16 mouse cellular contexts compared by ENCODE assay signal in genomic region chr2:138820489-138820888, GRCm38 (mm10).
DNase-seq lines count a peak whose midpoint lies in the region; ATAC-seq lines count a peak whose summit lies in the region.
"Had no signal": no experiment of that assay in that cellular context is flagged by ENCODE, and none has a peak within 500 bp of the region (broad histone marks: within the 10 kb centered on the region; RNA-seq: fewer than 3 reads in every experiment).

No protein-coding gene starts in this region.

- no peaks in the 10 kb centered on the region for H3K36me3 ChIP-seq in limb, embryonic 10.5 days
- H3K36me3 ChIP-seq: embryonic facial prominence, embryonic 13.5 days; hindbrain, embryonic 15.5 days; limb, embryonic 13.5 days; lung, embryonic 15.5 days; midbrain, embryonic 12.5 days; stomach, embryonic 15.5 days had no signal

- H3K9me3 ChIP-seq in limb, embryonic 10.5 days (replicated peaks) = no peaks in the 10 kb centered on the region
- H3K9me3 ChIP-seq: embryonic facial prominence, embryonic 13.5 days; hindbrain, embryonic 15.5 days; limb, embryonic 13.5 days; lung, embryonic 15.5 days; midbrain, embryonic 12.5 days; stomach, embryonic 15.5 days had no signal

- ATAC-seq in megakaryocyte-erythroid progenitor cell, adult 5-6 weeks (replicated peaks; ENCODE audit: low FRiP score, low TSS enrichment, poor library complexity, severe bottlenecking) = no peak
- ATAC-seq: forebrain, embryonic 14.5 days had no signal

- no peak overlapping the region for H3K4me3 ChIP-seq in limb, embryonic 10.5 days
- H3K4me3 ChIP-seq: embryonic facial prominence, embryonic 13.5 days; heart, adult 2 months; hindbrain, embryonic 15.5 days; limb, embryonic 13.5 days; lung, embryonic 15.5 days; midbrain, embryonic 12.5 days; stomach, embryonic 15.5 days had no signal

- H3K27me3 ChIP-seq in limb, embryonic 10.5 days (ENCODE audit: low read depth, poor library complexity, severe bottlenecking) = no peaks in the 10 kb centered on the region
- H3K27me3 ChIP-seq: embryonic facial prominence, embryonic 13.5 days; hindbrain, embryonic 15.5 days; limb, embryonic 13.5 days; lung, embryonic 15.5 days; midbrain, embryonic 12.5 days; stomach, embryonic 15.5 days had no signal

- DNase-seq in cerebellum, adult 11-12 months = peak; percentile 75
- DNase-seq in cerebellum, postnatal 36 days = peak; percentile 50 to 68
- DNase-seq in layer of hippocampus, adult 9-10 months (ENCODE audit: low spot score) = peak; percentile 61
- peak; percentile 64 to 96 for DNase-seq in left cerebral cortex, postnatal 25 days (ENCODE audit: low spot score in 2 of 2)
- DNase-seq in lung, postnatal 10 days = no peak
- DNase-seq in limb, embryonic 10.5 days (ENCODE audit: low spot score) = no peak
- no peak for DNase-seq in adrenal gland, adult (ENCODE audit: inconsistent age in 2 of 2, low spot score in 1 of 2)
- DNase-seq: heart, adult 2 months had no signal

- WGBS in limb, embryonic 10.5 days = 84% methylated on average over 4 of the region's 4 CpGs

- H3K4me1 ChIP-seq in limb, embryonic 10.5 days = no peaks in the 10 kb centered on the region
- H3K4me1 ChIP-seq: embryonic facial prominence, embryonic 13.5 days; hindbrain, embryonic 15.5 days; limb, embryonic 13.5 days; lung, embryonic 15.5 days; midbrain, embryonic 12.5 days; stomach, embryonic 15.5 days had no signal

- intact Hi-C loops in left cerebral cortex, postnatal 25 days (cut with DNase I) = loop anchor here (1.0 to 10.0 kb wide), 9 partner anchors 27 to 786 kb away; no protein-coding TSS in a partner anchor

- H3K27ac ChIP-seq in limb, embryonic 10.5 days = no peak overlapping the region
- H3K27ac ChIP-seq: embryonic facial prominence, embryonic 13.5 days; heart, adult 2 months; hindbrain, embryonic 15.5 days; limb, embryonic 13.5 days; lung, embryonic 15.5 days; midbrain, embryonic 12.5 days; stomach, embryonic 15.5 days had no signal

Comparison
In these comparisons a context has a peak if more than half of its experiments do, and no peak if none do; other contexts are left out.
1. DNase-seq: peak in cerebellum, adult 11-12 months (single experiment), cerebellum, postnatal 36 days (2 of 2), layer of hippocampus, adult 9-10 months (single experiment) and left cerebral cortex, postnatal 25 days (2 of 2); none in lung, postnatal 10 days (single experiment), limb, embryonic 10.5 days (single experiment) and adrenal gland, adult (0 of 2).